Mouse (Mus musculus): Measurements from ENCODE around the gene Rnase2a.

GRCm38 (mm10) chr14:51266113-51266512 is 10.2 kb upstream of the Rnase2a start:
- TF ChIP-seq CTCF (IDR thresholded peaks at IDR 0.05 in 2 of 3, conservative IDR thresholded peaks at IDR 0.05 in 1 of 3; ENCODE audit: control insufficient read depth in 1 of 3, insufficient read depth in 1 of 3, low read depth in 2 of 3, low read length in 3 of 3, poor library complexity in 1 of 3, severe bottlenecking in 1 of 3) (peak; percentile 68 to 80 (median 71)), EP300 (IDR thresholded peaks at IDR 0.05; ENCODE audit: low read depth in 1 of 2, low read length in 2 of 2) (no peak), USF1 (IDR thresholded peaks at IDR 0.05; ENCODE audit: low read depth, low read length) (no peak), MEF2A (IDR thresholded peaks at IDR 0.05; ENCODE audit: extremely low read depth, insufficient replicate concordance, low read depth, low read length, poor library complexity, severe bottlenecking) (no peak), MYB (IDR thresholded peaks at IDR 0.05; ENCODE audit: low read depth, low read length) (no peak), MAZ (IDR thresholded peaks at IDR 0.05; ENCODE audit: low read depth, low read length) (no peak), POLR2A (IDR thresholded peaks at IDR 0.05; ENCODE audit: control insufficient read depth in 1 of 2, insufficient read depth in 1 of 2, low read depth in 1 of 2, low read length in 2 of 2, poor library complexity in 1 of 2) (no peak), RAD21 (IDR thresholded peaks at IDR 0.05; ENCODE audit: low read depth, low read length) (peak; percentile 62)
